Mouse (Mus musculus) cortical plate, adult 2 months (tissue): Measurements from ENCODE around the gene Vmac. TPM values are rescaled to one million over a fixed set of nuclear protein-coding genes. Genes with fewer than 3 reads are reported as not detected.

ENCODE experiments used
- H3K27ac ChIP-seq: fragments of 200-500 bp; 2 replicates; pipeline ENCODE4 v1.5.1; 2012; ENCODE audit warnings: low read length, control low read depth, inconsistent platforms; ENCODE audit not compliant: insufficient read depth
- H3K4me1 ChIP-seq: fragments of 200-500 bp; 2 replicates; pipeline ENCODE4 v1.6.1; 2011; ENCODE audit warnings: low read length; ENCODE audit not compliant: control insufficient read depth, insufficient read depth
- H3K4me3 ChIP-seq: fragments of 200-500 bp; 2 replicates; pipeline ENCODE4 v1.5.1; 2011; ENCODE audit warnings: mild to moderate bottlenecking, low read length, control low read depth; ENCODE audit not compliant: insufficient read depth
- CTCF ChIP-seq: fragments of 200-500 bp; IDR thresholded peaks from 2 replicates; pipeline ENCODE4 v1.5.1; 2011; ENCODE audit warnings: mild to moderate bottlenecking, control low read depth, low read length; ENCODE audit not compliant: insufficient read depth; ENCODE audit errors: extremely low read depth
- POLR2A ChIP-seq: fragments of 200-500 bp; IDR thresholded peaks from 2 replicates; pipeline ENCODE4 v1.6.1; 2011; ENCODE audit warnings: mild to moderate bottlenecking, low read length, control low read depth; ENCODE audit not compliant: insufficient read depth; ENCODE audit errors: extremely low read depth
- polyA plus RNA-seq: library from polyadenylated mRNA; depleted of rRNA; stranded (reverse); fragments of >200 nt; gene quantifications from 2 replicates; pipeline ENCODE4 v1.2.3, GENCODE M21; 2012; rRNA removed

Vmac gene
- polyA plus RNA-seq, 1 experiment, result 16.7 TPM

DNA sequence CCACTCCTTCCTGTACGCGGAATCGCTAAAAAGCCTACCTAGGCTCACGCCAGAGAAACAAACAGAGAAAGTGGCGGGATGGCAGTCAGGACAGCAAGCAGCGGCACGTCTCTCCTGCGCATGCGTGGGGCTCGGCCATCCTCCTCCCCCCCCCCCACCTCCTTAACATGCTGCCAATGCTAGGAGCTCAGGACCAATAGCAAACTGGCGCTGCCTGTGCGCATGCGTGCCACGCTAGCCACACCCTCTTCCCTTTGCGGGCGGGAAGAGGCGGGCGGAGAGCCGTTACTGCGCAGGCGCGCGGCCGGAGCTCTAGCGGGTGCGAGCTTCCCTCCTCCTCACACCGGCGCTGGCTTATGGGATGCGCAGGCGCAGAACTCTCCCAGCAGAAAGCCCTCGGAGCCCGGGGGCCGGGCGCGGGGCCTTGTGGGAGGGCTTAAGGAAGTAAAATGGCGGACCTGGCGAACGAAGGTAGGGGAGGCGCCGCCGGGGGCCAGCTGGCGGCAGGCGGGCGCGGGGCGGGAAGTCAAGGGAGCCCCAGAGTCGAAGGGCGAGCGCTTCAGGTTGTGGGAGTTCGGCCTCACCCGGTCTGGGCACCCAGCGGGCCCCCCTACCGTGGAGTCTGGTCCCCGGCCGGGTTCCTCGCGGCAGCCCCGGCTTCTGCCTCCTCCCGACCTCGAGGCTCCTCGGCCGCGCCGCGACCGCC, 44.7 kb downstream of the Vmac start, which contains the start of gene Ranbp3:
TSS of gene Ranbp3 (plus strand) at position 354 of the 706 bp plus-strand sequence.
- H3K4me1 ChIP-seq, result peaks cover 10% of the 10 kb centered on the region; the same call in 1 of the 2 replicates
- H3K27ac ChIP-seq, result peak within 1 kb of the TSS; percentile 61; the same call in 1 of the 2 replicates
- TF ChIP-seq POLR2A (peak; percentile 94), CTCF (no peak)
- H3K4me3 ChIP-seq, result peak within 1 kb of the TSS; percentile 85

DNA sequence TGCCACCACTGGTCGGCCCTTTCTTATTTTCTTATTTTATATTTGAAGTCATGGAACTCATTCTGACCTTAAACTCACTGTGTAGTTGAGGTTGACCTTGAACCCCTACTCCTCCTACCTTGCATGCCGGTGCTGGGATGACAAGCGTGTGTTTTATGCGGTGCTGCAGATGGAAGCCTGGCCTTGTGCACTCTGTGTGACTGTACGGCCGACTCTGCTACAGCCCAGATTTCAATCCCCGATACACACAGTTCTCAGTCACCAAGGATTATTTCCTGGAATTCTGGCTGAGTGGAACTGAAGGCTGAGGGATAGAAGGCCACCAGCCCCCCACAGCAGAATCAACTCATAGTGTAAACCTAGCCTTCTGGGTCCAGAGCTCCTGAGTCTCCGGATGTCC, 48.1 kb downstream of the Vmac start:
- TF ChIP-seq CTCF, result no peak
- no peak for TF ChIP-seq POLR2A
- Histone ChIP-seq H3K27ac (no peak overlapping the region), H3K4me1 (peaks cover 7% of the 10 kb centered on the region; the same call in 1 of the 2 replicates), H3K4me3 (no peak overlapping the region)

DNA sequence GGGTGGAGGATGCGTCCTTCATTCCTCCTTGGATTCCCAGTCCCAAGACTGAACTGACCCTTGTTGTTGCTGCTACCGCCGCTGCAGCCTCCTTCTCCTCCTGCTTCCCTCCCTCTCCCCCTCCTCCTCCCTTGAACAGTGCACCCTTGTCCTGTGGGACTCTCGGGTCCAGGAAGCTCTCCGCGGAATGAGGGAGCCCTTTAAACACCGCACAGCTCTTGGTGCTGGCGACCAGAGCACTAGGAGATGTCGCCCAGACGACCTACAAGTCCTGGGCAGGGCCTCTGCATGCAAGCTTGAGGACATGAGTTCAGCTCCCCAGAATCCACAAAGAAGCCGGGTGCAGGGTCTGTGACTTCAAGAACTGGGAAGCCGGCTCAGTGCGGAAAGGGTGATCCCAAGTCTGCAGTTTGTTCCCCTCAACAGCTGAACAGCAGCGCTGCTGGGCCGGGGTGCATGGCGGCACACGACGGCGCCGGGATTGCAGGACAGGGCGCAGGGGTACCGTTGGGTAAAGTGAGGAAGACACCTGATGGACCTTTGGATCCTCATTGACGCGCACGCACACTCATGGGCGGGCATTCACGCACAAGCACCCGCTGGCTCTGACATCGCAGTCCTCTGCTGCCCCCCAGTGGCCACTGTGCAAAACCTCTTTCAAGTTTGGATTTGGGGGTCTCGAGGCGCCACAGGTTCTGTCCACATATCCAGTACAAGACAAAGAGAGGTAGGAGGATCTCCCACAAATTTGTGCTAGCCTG, 49.3 kb downstream of the Vmac start:
- peak overlapping the region; percentile 28 for H3K4me3 ChIP-seq
- 0 out of 2 replicates have a peak, but pooled peaks cover 3% of the 10 kb centered on the region for H3K4me1 ChIP-seq
- H3K27ac ChIP-seq, result no peak overlapping the region
- no peak for TF ChIP-seq POLR2A
- peak; percentile 86 for TF ChIP-seq CTCF

DNA sequence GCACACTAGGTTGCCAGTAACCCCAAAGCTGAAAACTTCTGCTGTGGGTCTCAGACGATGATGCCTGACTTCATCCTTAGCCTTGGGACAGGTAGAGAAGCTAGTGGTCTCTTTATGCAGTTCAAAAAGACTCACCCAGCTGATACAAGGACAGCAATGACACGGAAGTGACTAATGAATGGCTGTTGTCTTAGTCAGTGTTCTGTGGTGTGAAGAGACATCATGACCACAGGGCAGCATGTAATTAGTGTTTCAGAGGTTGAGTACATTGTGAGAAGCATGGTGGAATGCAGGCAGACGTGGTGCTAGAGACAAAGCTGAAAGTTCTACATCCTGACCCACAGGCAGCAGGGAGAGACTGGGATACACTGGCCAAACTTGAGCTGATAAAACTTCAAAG, 50.2 kb downstream of the Vmac start:
- Histone ChIP-seq H3K4me3 (no peak overlapping the region), H3K4me1 (0 out of 2 replicates have a peak, but pooled peaks cover 2% of the 10 kb centered on the region), H3K27ac (no peak overlapping the region)
- no peak for TF ChIP-seq CTCF
- no peak for TF ChIP-seq POLR2A

DNA sequence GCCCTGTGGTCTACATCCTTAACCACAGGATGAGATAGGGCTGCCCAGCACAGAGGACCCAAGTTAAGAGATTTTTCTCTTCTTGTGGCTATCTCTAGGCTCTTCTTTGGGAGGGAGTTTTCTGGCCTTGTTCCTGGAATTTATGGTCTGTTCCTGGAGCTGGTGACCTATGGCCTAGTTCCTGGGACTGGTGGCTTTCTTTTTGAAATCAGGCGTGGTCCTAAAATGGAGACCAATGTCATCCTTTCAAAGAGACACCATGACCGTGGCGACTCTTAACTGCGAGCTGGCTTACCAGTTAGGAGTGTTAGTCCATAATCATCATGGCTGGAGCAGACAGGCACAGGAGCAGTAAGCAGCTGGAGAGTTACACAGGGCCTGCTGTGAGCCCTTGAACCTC, 51.4 kb downstream of the Vmac start:
- Histone ChIP-seq H3K4me3 (no peak overlapping the region), H3K27ac (no peak overlapping the region), H3K4me1 (no peaks in the 10 kb centered on the region)
- TF ChIP-seq POLR2A, result no peak
- TF ChIP-seq CTCF, result no peak

DNA sequence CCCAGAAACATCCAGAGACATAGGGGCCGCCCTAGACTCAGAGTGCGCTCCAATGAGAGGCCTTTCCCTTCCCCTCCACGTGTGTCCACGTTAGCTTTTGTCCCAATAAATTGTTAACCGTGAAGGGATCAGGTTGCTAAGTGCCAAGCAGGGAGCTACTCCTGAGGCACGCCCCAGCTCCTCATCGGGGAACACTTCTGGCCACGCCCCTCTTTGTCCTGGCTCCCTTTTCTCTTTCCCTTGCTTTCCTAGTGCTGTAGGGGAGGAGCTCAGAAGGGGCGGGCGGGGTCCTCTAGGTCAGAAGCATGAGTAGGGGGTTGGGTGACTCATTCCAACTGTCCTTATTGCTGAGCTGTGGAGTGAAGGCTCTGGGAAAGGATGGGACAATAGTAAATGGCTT, 53.5 kb downstream of the Vmac start:
- no peaks in the 10 kb centered on the region for H3K4me1 ChIP-seq

More for the DNA sequence above, 53.5 kb downstream of the Vmac start:
- Histone ChIP-seq H3K4me3 (no peak overlapping the region), H3K27ac (no peak overlapping the region)
- TF ChIP-seq CTCF (no peak), POLR2A (no peak)

Other genes starting within 250 kb of the Vmac start
- gene Ptprs, start 241.5 kb downstream of the Vmac start, polyA plus RNA-seq, result 688 and 773 TPM in 2 replicates
- gene Znrf4, start 205.6 kb downstream of the Vmac start, polyA plus RNA-seq, result not detected in 2 replicates
- 2.1 and 3.2 TPM in 2 replicates for gene Gm20219, start 163.6 kb downstream of the Vmac start, polyA plus RNA-seq
- 93.0 and 110 TPM in 2 replicates for gene Safb2, start 133.4 kb downstream of the Vmac start, polyA plus RNA-seq
- 101 and 110 TPM in 2 replicates for gene Safb, start 133.2 kb downstream of the Vmac start, polyA plus RNA-seq
- gene 2410015M20Rik, start 108.3 kb downstream of the Vmac start, polyA plus RNA-seq, result 145 and 159 TPM in 2 replicates
- gene Rpl36, start 104.6 kb downstream of the Vmac start, polyA plus RNA-seq, result 1,005 and 1,019 TPM in 2 replicates
- gene Lonp1, start 91.1 kb downstream of the Vmac start, polyA plus RNA-seq, result 78.3 and 82.5 TPM in 2 replicates
- 2.6 and 2.7 TPM in 2 replicates for gene Catsperd, start 89.9 kb downstream of the Vmac start, polyA plus RNA-seq
- 104 and 107 TPM in 2 replicates for gene Ranbp3, start 44.7 kb downstream of the Vmac start, polyA plus RNA-seq
- 332 and 357 TPM in 2 replicates for gene Ndufa11, start 255 bp downstream of the Vmac start, polyA plus RNA-seq
- gene Nrtn, start 39.5 kb upstream of the Vmac start, polyA plus RNA-seq, result 7.4 and 8.6 TPM in 2 replicates
- 137 and 148 TPM in 2 replicates for gene Dus3l, start 46.7 kb upstream of the Vmac start, polyA plus RNA-seq
- gene Prr22, start 52.2 kb upstream of the Vmac start, polyA plus RNA-seq, result 3.3 and 4.0 TPM in 2 replicates
- 2.6 and 3.2 TPM in 2 replicates for gene Rfx2, start 113.0 kb upstream of the Vmac start, polyA plus RNA-seq
- 0.09 TPM in 1 of 2 replicates, not detected in the other for gene Acsbg2, start 156.4 kb upstream of the Vmac start, polyA plus RNA-seq
- 0.06 and 0.09 TPM in 2 replicates for gene 1700061G19Rik, start 157.5 kb upstream of the Vmac start, polyA plus RNA-seq
- 73.1 and 76.0 TPM in 2 replicates for gene Mllt1, start 217.4 kb upstream of the Vmac start, polyA plus RNA-seq